Mouse (Mus musculus): ENCODE data around the gene Rtkn. TPM values are rescaled to one million over a fixed set of nuclear protein-coding genes. Genes with fewer than 3 reads are reported as not detected.

Gene Rtkn
- total and polyA plus RNA-seq, 3 experiments: 5.4 to 8.3 TPM; not detected in 1

GRCm38 (mm10) chr6:83142211-83142731 lies 7.0 kb downstream of the Rtkn start:
- H3K27me3 ChIP-seq (ENCODE audit: control insufficient read depth in 1 of 2, insufficient read depth in 2 of 2, low read length in 2 of 2): no peaks in the 10 kb centered on the region
- TF ChIP-seq SIN3A (IDR thresholded peaks at IDR 0.05; ENCODE audit: low read length) (no peak), RCOR1 (IDR thresholded peaks at IDR 0.05; ENCODE audit: low read depth, low read length) (no peak), EP300 (IDR thresholded peaks at IDR 0.05; ENCODE audit: low read depth in 1 of 2, low read length in 2 of 2) (no peak), TCF12 (IDR thresholded peaks at IDR 0.05; ENCODE audit: low read depth, low read length) (no peak), CHD2 (IDR thresholded peaks at IDR 0.05; ENCODE audit: low read length) (no peak)

GRCm38 (mm10) chr6:83142886-83143285 lies 7.6 kb downstream of the Rtkn start:
- H3K4me1 ChIP-seq (ENCODE audit: control insufficient read depth in 1 of 2, insufficient read depth in 2 of 2, low read length in 2 of 2): peaks cover 0 to 4% of the 10 kb centered on the region in 2 experiments; a peak in 2 of 4 replicates
- H3K36me3 ChIP-seq (ENCODE audit: control insufficient read depth in 1 of 2, insufficient read depth in 2 of 2, low read length in 2 of 2): no peaks in the 10 kb centered on the region
- H3K9ac ChIP-seq (ENCODE audit: control insufficient read depth, low read depth, low read length, poor library complexity, severe bottlenecking): no peak overlapping the region
- DNase-seq (ENCODE audit: low read depth, low spot score): no peak
- no peaks in the 10 kb centered on the region for H3K9me3 ChIP-seq (replicated peaks; ENCODE audit: insufficient read depth, low read length)
- no peak overlapping the region for H3K27ac ChIP-seq (ENCODE audit: control insufficient read depth, low read depth, low read length)
- no peak for TF ChIP-seq TBP (IDR thresholded peaks at IDR 0.05; ENCODE audit: low read depth, low read length)
- no peak overlapping the region for H3K4me3 ChIP-seq (ENCODE audit: control insufficient read depth in 1 of 2, insufficient read depth in 1 of 2, low read depth in 2 of 2, low read length in 2 of 2)
- H3K27me3 ChIP-seq (ENCODE audit: control insufficient read depth in 1 of 2, insufficient read depth in 2 of 2, low read length in 2 of 2): no peaks in the 10 kb centered on the region
- H3K79me2 ChIP-seq (ENCODE audit: control insufficient read depth, insufficient read depth, low read length, poor library complexity): no peaks in the 10 kb centered on the region

More at GRCm38 (mm10) chr6:83142211-83142731, 7.0 kb downstream of the Rtkn start:
- DNase-seq (ENCODE audit: low read depth, low spot score): no peak
- peaks cover 0 to 4% of the 10 kb centered on the region in 2 experiments; a peak in 2 of 4 replicates for H3K4me1 ChIP-seq (ENCODE audit: control insufficient read depth in 1 of 2, insufficient read depth in 2 of 2, low read length in 2 of 2)
- no peak overlapping the region for H3K4me3 ChIP-seq (ENCODE audit: control insufficient read depth in 1 of 2, insufficient read depth in 1 of 2, low read depth in 2 of 2, low read length in 2 of 2)
- no peak overlapping the region for H3K27ac ChIP-seq (ENCODE audit: control insufficient read depth, low read depth, low read length)
- peaks cover under 1% of the 10 kb centered on the region; the same call in 1 of the 2 replicates for H3K79me2 ChIP-seq (ENCODE audit: control insufficient read depth, insufficient read depth, low read length, poor library complexity)
- H3K36me3 ChIP-seq (ENCODE audit: control insufficient read depth in 1 of 2, insufficient read depth in 2 of 2, low read length in 2 of 2): no peaks in the 10 kb centered on the region
- no peaks in the 10 kb centered on the region for H3K9me3 ChIP-seq (replicated peaks; ENCODE audit: insufficient read depth, low read length)
- no peak overlapping the region for H3K9ac ChIP-seq (ENCODE audit: control insufficient read depth, low read depth, low read length, poor library complexity, severe bottlenecking)

GRCm38 (mm10) chr6:83145209-83145608 lies 9.9 kb downstream of the Rtkn start:
- TF ChIP-seq ZKSCAN1 (IDR thresholded peaks at IDR 0.05; ENCODE audit: low read depth, low read length): no peak
- TF ChIP-seq NRF1 (IDR thresholded peaks at IDR 0.05; ENCODE audit: insufficient read depth, low read depth, low read length, poor library complexity, severe bottlenecking): no peak
- no peak for TF ChIP-seq MXI1 (IDR thresholded peaks at IDR 0.05; ENCODE audit: low read depth, low read length)
- no peak for TF ChIP-seq GATA1 (IDR thresholded peaks at IDR 0.05; ENCODE audit: low read depth, low read length)
- TF ChIP-seq CHD1 (IDR thresholded peaks at IDR 0.05; ENCODE audit: low read depth, low read length): no peak
- no peak for TF ChIP-seq POLR2AphosphoS5 (IDR thresholded peaks at IDR 0.05; ENCODE audit: borderline replicate concordance, low read depth, low read length)
- DNase-seq (ENCODE audit: low read depth, low spot score): no peak
- Histone ChIP-seq H3K27ac (ENCODE audit: control insufficient read depth, low read depth, low read length) (no peak overlapping the region), H3K36me3 (ENCODE audit: control insufficient read depth in 1 of 2, insufficient read depth in 2 of 2, low read length in 2 of 2) (no peaks in the 10 kb centered on the region), H3K4me1 (ENCODE audit: control insufficient read depth in 1 of 2, insufficient read depth in 2 of 2, low read length in 2 of 2) (no peaks in the 10 kb centered on the region), H3K9me3 (replicated peaks; ENCODE audit: insufficient read depth, low read length) (no peaks in the 10 kb centered on the region), H3K27me3 (ENCODE audit: control insufficient read depth in 1 of 2, insufficient read depth in 2 of 2, low read length in 2 of 2) (no peaks in the 10 kb centered on the region), H3K79me2 (ENCODE audit: control insufficient read depth, insufficient read depth, low read length, poor library complexity) (no peaks in the 10 kb centered on the region), H3K4me3 (ENCODE audit: control insufficient read depth in 1 of 2, insufficient read depth in 1 of 2, low read depth in 2 of 2, low read length in 2 of 2) (no peak overlapping the region), H3K9ac (ENCODE audit: control insufficient read depth, low read depth, low read length, poor library complexity, severe bottlenecking) (no peak overlapping the region)

Measured in MEL (cell line).